Mouse (Mus musculus): ENCODE results near the gene Olfr680-ps1. TPM values are rescaled to one million over a fixed set of nuclear protein-coding genes. Genes with fewer than 3 reads are reported as not detected.
"Not testable (repeated sequence)": the region's sequence is repeated elsewhere in the genome, so short reads cannot be mapped to it uniquely, and the experiment has no call there.

The Olfr680-ps1 gene
- polyA plus RNA-seq (2014; fragmentation: Nextera tagmentation; extraction: Ambion mirVana) = not detected in 2 replicates

DNA sequence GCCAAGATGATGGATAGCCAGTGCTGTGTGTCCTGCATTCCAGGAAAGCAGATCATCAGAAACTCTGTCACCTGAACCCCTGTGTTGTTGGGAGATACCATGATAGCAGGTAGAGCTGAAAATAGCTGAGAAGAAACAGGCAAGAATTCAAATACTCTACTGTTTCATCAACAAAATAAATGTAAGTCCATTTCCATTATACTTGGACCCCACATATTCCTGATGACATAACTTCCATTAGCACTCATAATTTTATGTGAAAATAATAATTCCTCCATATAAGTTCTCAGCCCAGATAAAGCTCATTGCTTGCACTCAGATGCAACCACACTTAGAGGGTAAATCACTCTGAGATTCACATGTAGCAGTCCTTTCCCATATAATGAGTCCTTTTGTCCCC, at the start of gene Olfr680-ps1:
Gene Olfr680-ps1, minus strand, starts transcription at position 101 of the 400 bp plus-strand sequence.
- not testable (repeated sequence) for H3K9me3 ChIP-seq (ENCODE audit: control insufficient read depth, low read length); H3K27me3 ChIP-seq (ENCODE audit: control insufficient read depth, insufficient read depth, low read length); H3K4me1 ChIP-seq (replicated peaks; ENCODE audit: control insufficient read depth, insufficient read depth, low read length); H3K9ac ChIP-seq (ENCODE audit: low read length); H3K4me2 ChIP-seq (ENCODE audit: low read depth, low read length, severe bottlenecking); H3K36me3 ChIP-seq (ENCODE audit: control insufficient read depth, insufficient read depth, low read length); DNase-seq (ENCODE audit: low spot score); ATAC-seq (replicated peaks; ENCODE audit: low FRiP score); H3K27ac ChIP-seq (ENCODE audit: low read depth, low read length); H3K4me3 ChIP-seq (ENCODE audit: low read depth, low read length)

DNA sequence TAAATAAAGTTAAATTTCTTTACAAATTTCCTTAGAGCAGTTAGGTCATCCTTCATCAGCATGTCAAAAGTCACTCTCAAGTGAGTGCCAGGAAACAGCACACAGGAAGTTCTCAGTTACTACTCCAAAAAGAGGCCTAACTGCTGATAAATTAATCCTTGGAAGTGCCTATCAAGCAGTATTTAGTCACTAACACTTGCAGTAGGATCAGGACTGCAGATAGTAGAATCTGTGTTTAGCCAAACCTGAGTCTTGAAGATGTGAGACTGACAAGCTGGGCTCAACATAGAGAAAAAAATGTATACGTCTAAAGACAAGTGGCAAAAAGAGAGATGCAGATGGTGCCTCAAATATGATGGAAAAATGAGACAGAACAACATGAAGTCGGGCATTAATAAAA, 48.7 kb upstream of the Olfr680-ps1 start:
- no peaks in the 10 kb centered on the region for H3K4me1 ChIP-seq (replicated peaks; ENCODE audit: control insufficient read depth, insufficient read depth, low read length)
- no peaks in the 10 kb centered on the region for H3K27me3 ChIP-seq (ENCODE audit: control insufficient read depth, insufficient read depth, low read length)
- DNase-seq (ENCODE audit: low spot score) (no peak), ATAC-seq (replicated peaks; ENCODE audit: low FRiP score) (no peak)
- no peak overlapping the region for H3K4me3 ChIP-seq (ENCODE audit: low read depth, low read length)
- WGBS = 76% methylated on average over 2 of the region's 2 CpGs
- H3K9me3 ChIP-seq (ENCODE audit: control insufficient read depth, low read length) = no peaks in the 10 kb centered on the region
- H3K36me3 ChIP-seq (ENCODE audit: control insufficient read depth, insufficient read depth, low read length) = no peaks in the 10 kb centered on the region
- H3K27ac ChIP-seq (ENCODE audit: low read depth, low read length) = no peak overlapping the region
- H3K4me2 ChIP-seq (ENCODE audit: low read depth, low read length, severe bottlenecking) = no peak overlapping the region
- no peak overlapping the region for H3K9ac ChIP-seq (ENCODE audit: low read length)

DNA sequence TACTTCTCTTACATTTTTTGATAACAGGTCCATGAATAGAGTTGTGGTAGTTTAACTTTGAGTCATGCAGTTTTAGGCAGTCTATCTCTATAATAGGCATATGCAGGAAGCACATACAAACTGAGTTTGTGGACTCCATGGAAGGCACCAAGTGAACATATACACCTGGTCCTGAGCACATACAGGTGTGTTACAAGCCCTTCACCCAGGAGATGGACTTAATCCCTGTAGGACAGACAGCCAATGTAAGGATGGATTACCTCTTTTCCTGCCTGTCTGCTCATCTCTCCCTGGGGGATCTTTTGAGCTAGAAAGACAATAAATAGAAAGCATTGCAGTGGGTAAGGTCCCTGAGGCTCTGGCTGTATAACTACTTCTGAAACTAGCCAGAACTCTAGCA, 23.9 kb upstream of the Olfr680-ps1 start, which contains the start of gene Olfr681:
Gene Olfr681, plus strand, starts transcription at position 301 of the 400 bp plus-strand sequence.
- no peaks in the 10 kb centered on the region for H3K9me3 ChIP-seq (ENCODE audit: control insufficient read depth, low read length)
- no peaks in the 10 kb centered on the region for H3K27me3 ChIP-seq (ENCODE audit: control insufficient read depth, insufficient read depth, low read length)
- H3K4me2 ChIP-seq (ENCODE audit: low read depth, low read length, severe bottlenecking) = no peak within 1 kb of the TSS
- no peak for DNase-seq (ENCODE audit: low spot score)
- H3K27ac ChIP-seq (ENCODE audit: low read depth, low read length) = no peak within 1 kb of the TSS
- H3K4me3 ChIP-seq (ENCODE audit: low read depth, low read length) = no peak within 1 kb of the TSS
- H3K4me1 ChIP-seq (replicated peaks; ENCODE audit: control insufficient read depth, insufficient read depth, low read length) = no peaks in the 10 kb centered on the region
- no peaks in the 10 kb centered on the region for H3K36me3 ChIP-seq (ENCODE audit: control insufficient read depth, insufficient read depth, low read length)
- no peak within 1 kb of the TSS for H3K9ac ChIP-seq (ENCODE audit: low read length)
- ATAC-seq (replicated peaks; ENCODE audit: low FRiP score) = no peak

DNA sequence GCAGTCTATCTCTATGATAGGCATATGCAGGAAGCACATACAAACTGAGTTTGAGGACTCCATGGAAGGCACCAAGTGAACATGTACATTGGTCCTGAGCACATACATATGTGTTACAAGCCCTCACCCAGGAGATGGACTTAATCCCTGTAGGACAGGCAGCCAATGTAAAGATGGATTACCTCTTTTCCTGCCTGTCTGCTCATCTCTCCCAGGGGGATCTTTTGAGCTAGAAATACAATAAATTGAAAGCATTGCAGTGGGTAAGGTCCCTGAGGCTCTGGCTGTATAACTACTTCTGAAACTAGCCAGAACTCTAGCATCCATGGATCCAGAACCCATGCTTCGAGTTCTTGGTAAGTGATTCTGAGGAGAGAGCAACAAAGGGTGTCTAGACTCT, 11.7 kb downstream of the Olfr680-ps1 start, which contains the start of gene Olfr679:
Gene Olfr679, plus strand, starts transcription at position 301 of the 400 bp plus-strand sequence.
- H3K27ac ChIP-seq (ENCODE audit: low read depth, low read length) = no peak within 1 kb of the TSS
- H3K27me3 ChIP-seq (ENCODE audit: control insufficient read depth, insufficient read depth, low read length) = no peaks in the 10 kb centered on the region
- WGBS = 73% methylated on average over 1 of the region's 1 CpGs
- H3K4me2 ChIP-seq (ENCODE audit: low read depth, low read length, severe bottlenecking) = no peak within 1 kb of the TSS
- no peaks in the 10 kb centered on the region for H3K9me3 ChIP-seq (ENCODE audit: control insufficient read depth, low read length)
- DNase-seq (ENCODE audit: low spot score) (no peak), ATAC-seq (replicated peaks; ENCODE audit: low FRiP score) (no peak)
- no peak within 1 kb of the TSS for H3K9ac ChIP-seq (ENCODE audit: low read length)
- no peaks in the 10 kb centered on the region for H3K36me3 ChIP-seq (ENCODE audit: control insufficient read depth, insufficient read depth, low read length)
- no peak within 1 kb of the TSS for H3K4me3 ChIP-seq (ENCODE audit: low read depth, low read length)
- H3K4me1 ChIP-seq (replicated peaks; ENCODE audit: control insufficient read depth, insufficient read depth, low read length) = no peaks in the 10 kb centered on the region

DNA sequence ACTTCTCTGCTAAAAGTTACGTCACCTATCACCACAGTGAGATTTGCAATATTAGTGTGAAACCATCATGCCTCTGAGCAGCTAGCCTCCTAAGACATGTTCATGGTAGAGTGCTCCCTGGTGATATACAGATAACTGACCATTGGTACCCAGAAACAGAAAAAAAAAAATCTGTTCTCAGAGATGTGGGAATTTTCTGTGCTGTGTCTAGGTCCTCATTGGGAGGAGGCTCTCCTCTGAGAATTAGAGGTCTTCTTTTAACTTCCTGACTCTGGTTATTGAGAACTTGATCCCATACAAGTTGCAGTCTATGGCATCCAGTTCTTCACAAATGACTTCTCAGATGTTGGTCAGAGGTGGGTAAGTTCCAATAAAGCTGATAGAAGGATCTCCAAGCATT, 28.4 kb downstream of the Olfr680-ps1 start, which contains the start of gene Olfr678:
Gene Olfr678, plus strand, starts transcription at position 301 of the 400 bp plus-strand sequence.
- WGBS = 86% methylated on average over 1 of the region's 1 CpGs
- no peak for ATAC-seq (replicated peaks; ENCODE audit: low FRiP score)

DNA sequence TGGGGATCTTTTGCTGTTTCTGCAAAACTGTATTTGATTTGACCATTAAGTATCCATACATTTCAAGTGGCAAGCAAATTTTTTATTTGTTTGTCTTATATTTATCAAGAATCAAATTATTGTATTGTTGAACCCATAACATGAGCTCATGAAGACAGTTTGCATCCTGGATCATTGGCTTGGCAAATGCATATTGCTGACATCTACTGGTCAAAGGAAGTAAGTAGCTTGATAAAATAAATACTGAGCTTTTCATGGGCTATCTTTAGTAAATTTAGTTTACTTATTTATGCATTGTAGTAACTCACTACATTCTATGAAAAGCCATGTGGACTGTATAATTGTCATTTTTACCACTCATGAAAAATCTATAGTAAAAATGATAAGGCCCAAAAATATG, 33.7 kb downstream of the Olfr680-ps1 start:
- Histone ChIP-seq H3K27me3 (ENCODE audit: control insufficient read depth, insufficient read depth, low read length) (no peaks in the 10 kb centered on the region), H3K4me1 (replicated peaks; ENCODE audit: control insufficient read depth, insufficient read depth, low read length) (no peaks in the 10 kb centered on the region), H3K9ac (ENCODE audit: low read length) (no peak overlapping the region), H3K4me2 (ENCODE audit: low read depth, low read length, severe bottlenecking) (no peak overlapping the region), H3K27ac (ENCODE audit: low read depth, low read length) (no peak overlapping the region), H3K36me3 (ENCODE audit: control insufficient read depth, insufficient read depth, low read length) (no peaks in the 10 kb centered on the region), H3K9me3 (ENCODE audit: control insufficient read depth, low read length) (no peaks in the 10 kb centered on the region), H3K4me3 (ENCODE audit: low read depth, low read length) (no peak overlapping the region)
- no peak for ATAC-seq (replicated peaks; ENCODE audit: low FRiP score)
- no peak for DNase-seq (ENCODE audit: low spot score)

More for the DNA sequence above, 28.4 kb downstream of the Olfr680-ps1 start, which contains the start of gene Olfr678:
- Histone ChIP-seq H3K27ac (ENCODE audit: low read depth, low read length) (no peak within 1 kb of the TSS), H3K4me1 (replicated peaks; ENCODE audit: control insufficient read depth, insufficient read depth, low read length) (no peaks in the 10 kb centered on the region), H3K36me3 (ENCODE audit: control insufficient read depth, insufficient read depth, low read length) (no peaks in the 10 kb centered on the region), H3K27me3 (ENCODE audit: control insufficient read depth, insufficient read depth, low read length) (no peaks in the 10 kb centered on the region), H3K9ac (ENCODE audit: low read length) (no peak within 1 kb of the TSS), H3K9me3 (ENCODE audit: control insufficient read depth, low read length) (no peaks in the 10 kb centered on the region), H3K4me3 (ENCODE audit: low read depth, low read length) (no peak within 1 kb of the TSS), H3K4me2 (ENCODE audit: low read depth, low read length, severe bottlenecking) (no peak within 1 kb of the TSS)
- DNase-seq (ENCODE audit: low spot score) = no peak

Other genes with a start within 250 kb of the Olfr680-ps1 start
- not detected in 2 replicates for gene Usp17la, start 235.8 kb downstream of the Olfr680-ps1 start, polyA plus RNA-seq (2014; fragmentation: Nextera tagmentation; extraction: Ambion mirVana)
- gene Olfr665, start 214.8 kb downstream of the Olfr680-ps1 start, polyA plus RNA-seq (2014; fragmentation: Nextera tagmentation; extraction: Ambion mirVana) = not detected in 2 replicates
- not detected in 2 replicates for gene Olfr666, start 196.9 kb downstream of the Olfr680-ps1 start, polyA plus RNA-seq (2014; fragmentation: Nextera tagmentation; extraction: Ambion mirVana)
- gene Olfr667, start 171.3 kb downstream of the Olfr680-ps1 start, polyA plus RNA-seq (2014; fragmentation: Nextera tagmentation; extraction: Ambion mirVana) = not detected in 2 replicates
- not detected in 2 replicates for gene Olfr668, start 164.8 kb downstream of the Olfr680-ps1 start, polyA plus RNA-seq (2014; fragmentation: Nextera tagmentation; extraction: Ambion mirVana)
- gene Olfr669, start 158.6 kb downstream of the Olfr680-ps1 start, polyA plus RNA-seq (2014; fragmentation: Nextera tagmentation; extraction: Ambion mirVana) = not detected in 2 replicates
- not detected in 2 replicates for gene Olfr670, start 130.2 kb downstream of the Olfr680-ps1 start, polyA plus RNA-seq (2014; fragmentation: Nextera tagmentation; extraction: Ambion mirVana)
- not detected in 2 replicates for gene Olfr671, start 113.7 kb downstream of the Olfr680-ps1 start, polyA plus RNA-seq (2014; fragmentation: Nextera tagmentation; extraction: Ambion mirVana)
- gene Olfr672, start 90.8 kb downstream of the Olfr680-ps1 start, polyA plus RNA-seq (2014; fragmentation: Nextera tagmentation; extraction: Ambion mirVana) = not detected in 2 replicates
- gene Olfr675, start 64.4 kb downstream of the Olfr680-ps1 start, polyA plus RNA-seq (2014; fragmentation: Nextera tagmentation; extraction: Ambion mirVana) = not detected in 2 replicates
- not detected in 2 replicates for gene Olfr676, start 60.1 kb downstream of the Olfr680-ps1 start, polyA plus RNA-seq (2014; fragmentation: Nextera tagmentation; extraction: Ambion mirVana)
- not detected in 2 replicates for gene Olfr677, start 41.4 kb downstream of the Olfr680-ps1 start, polyA plus RNA-seq (2014; fragmentation: Nextera tagmentation; extraction: Ambion mirVana)
- gene Olfr678, start 28.3 kb downstream of the Olfr680-ps1 start, polyA plus RNA-seq (2014; fragmentation: Nextera tagmentation; extraction: Ambion mirVana) = not detected in 2 replicates
- not detected in 2 replicates for gene Olfr679, start 11.6 kb downstream of the Olfr680-ps1 start, polyA plus RNA-seq (2014; fragmentation: Nextera tagmentation; extraction: Ambion mirVana)
- not detected in 2 replicates for gene Olfr681, start 24.0 kb upstream of the Olfr680-ps1 start, polyA plus RNA-seq (2014; fragmentation: Nextera tagmentation; extraction: Ambion mirVana)
- not detected in 2 replicates for gene Olfr683, start 54.2 kb upstream of the Olfr680-ps1 start, polyA plus RNA-seq (2014; fragmentation: Nextera tagmentation; extraction: Ambion mirVana)
- gene Olfr684, start 70.8 kb upstream of the Olfr680-ps1 start, polyA plus RNA-seq (2014; fragmentation: Nextera tagmentation; extraction: Ambion mirVana) = not detected in 2 replicates
- not detected in 2 replicates for gene Olfr685, start 93.2 kb upstream of the Olfr680-ps1 start, polyA plus RNA-seq (2014; fragmentation: Nextera tagmentation; extraction: Ambion mirVana)
- not detected in 2 replicates for gene Olfr686, start 114.7 kb upstream of the Olfr680-ps1 start, polyA plus RNA-seq (2014; fragmentation: Nextera tagmentation; extraction: Ambion mirVana)
- not detected in 2 replicates for gene Olfr688, start 195.3 kb upstream of the Olfr680-ps1 start, polyA plus RNA-seq (2014; fragmentation: Nextera tagmentation; extraction: Ambion mirVana)
- gene Olfr689, start 218.3 kb upstream of the Olfr680-ps1 start, polyA plus RNA-seq (2014; fragmentation: Nextera tagmentation; extraction: Ambion mirVana) = not detected in 2 replicates
- not detected in 2 replicates for gene Olfr690, start 241.3 kb upstream of the Olfr680-ps1 start, polyA plus RNA-seq (2014; fragmentation: Nextera tagmentation; extraction: Ambion mirVana)
- 0.12 and 0.39 TPM in 2 replicates for gene Olfr691, start 249.5 kb upstream of the Olfr680-ps1 start, polyA plus RNA-seq (2014; fragmentation: Nextera tagmentation; extraction: Ambion mirVana)

All from forebrain, embryonic 11.5 days (tissue).